Mouse (Mus musculus): ENCODE data around the gene Serf1. TPM values are rescaled to one million over a fixed set of nuclear protein-coding genes. Genes with fewer than 3 reads are reported as not detected.
A peak's percentile ranks its signal among the peaks of the same experiment; 100 is the strongest.
"Not testable (repeated sequence)": the region's sequence is repeated elsewhere in the genome, so short reads cannot be mapped to it uniquely, and the experiment has no call there.

Gene Serf1
- polyA plus RNA-seq, 1 experiment: 2.8 TPM

GRCm38 (mm10) chr13:100124423-100125257 is 16.8 kb downstream of the Serf1 start, which contains the start of gene Smn1:
Gene Smn1, plus strand, starts transcription at chr13:100124852.
- TF ChIP-seq POLR2A (IDR thresholded peaks at IDR 0.05; ENCODE audit: borderline replicate concordance, extremely low read depth, low read depth, low read length): peak; percentile 89; the same call in 1 of the 2 replicates
- no peak for TF ChIP-seq CTCF (IDR thresholded peaks at IDR 0.05; ENCODE audit: insufficient read depth, low read length)
- H3K4me1 ChIP-seq (ENCODE audit: control insufficient read depth, insufficient read depth, low read length): peaks cover 5% of the 10 kb centered on the region
- peak; percentile 94 for DNase-seq
- peak within 1 kb of the TSS; percentile 93 for H3K4me3 ChIP-seq (replicated peaks; ENCODE audit: extremely low read depth, low read depth, low read length)
- WGBS: 4% methylated on average over 42 of the region's 42 CpGs

- Histone ChIP-seq H3K4me1 (ENCODE audit: control insufficient read depth, insufficient read depth, low read length) (peaks cover 5% of the 10 kb centered on the region), H3K4me3 (replicated peaks; ENCODE audit: extremely low read depth, low read depth, low read length) (peak overlapping the region; percentile 93)
- WGBS: 3% methylated on average over 10 of the region's 10 CpGs
- TF ChIP-seq CTCF (IDR thresholded peaks at IDR 0.05; ENCODE audit: insufficient read depth, low read length) (no peak), POLR2A (IDR thresholded peaks at IDR 0.05; ENCODE audit: borderline replicate concordance, extremely low read depth, low read depth, low read length) (no peak)
- no peak for DNase-seq
Observed at GRCm38 (mm10) chr13:100125258-100125643, 17.4 kb downstream of the Serf1 start.

- Histone ChIP-seq H3K4me1 (ENCODE audit: control insufficient read depth, insufficient read depth, low read length) (0 out of 2 replicates have a peak, but pooled peaks cover 2% of the 10 kb centered on the region), H3K4me3 (replicated peaks; ENCODE audit: extremely low read depth, low read depth, low read length) (no peak overlapping the region)
- 60% methylated on average over 8 of the region's 8 CpGs for WGBS
- DNase-seq: no peak
- TF ChIP-seq POLR2A (IDR thresholded peaks at IDR 0.05; ENCODE audit: borderline replicate concordance, extremely low read depth, low read depth, low read length) (no peak), CTCF (IDR thresholded peaks at IDR 0.05; ENCODE audit: insufficient read depth, low read length) (no peak)
Observed at GRCm38 (mm10) chr13:100141646-100142314, 34.0 kb downstream of the Serf1 start.

- DNase-seq: no peak
Observed at GRCm38 (mm10) chr13:100152659-100153058, 44.8 kb downstream of the Serf1 start.

GRCm38 (mm10) chr13:100156624-100157023 is 48.8 kb downstream of the Serf1 start:
- TF ChIP-seq CTCF (IDR thresholded peaks at IDR 0.05; ENCODE audit: insufficient read depth, low read length): no peak
- no peak for TF ChIP-seq POLR2A (IDR thresholded peaks at IDR 0.05; ENCODE audit: borderline replicate concordance, extremely low read depth, low read depth, low read length)
- no peak for DNase-seq
- H3K4me1 ChIP-seq (ENCODE audit: control insufficient read depth, insufficient read depth, low read length): no peaks in the 10 kb centered on the region
- no peak overlapping the region for H3K4me3 ChIP-seq (replicated peaks; ENCODE audit: extremely low read depth, low read depth, low read length)
- WGBS: 83% methylated on average over 3 of the region's 3 CpGs

More at GRCm38 (mm10) chr13:100152659-100153058, 44.8 kb downstream of the Serf1 start:
- H3K4me3 ChIP-seq (replicated peaks; ENCODE audit: extremely low read depth, low read depth, low read length): no peak overlapping the region
- TF ChIP-seq CTCF (IDR thresholded peaks at IDR 0.05; ENCODE audit: insufficient read depth, low read length) (no peak), POLR2A (IDR thresholded peaks at IDR 0.05; ENCODE audit: borderline replicate concordance, extremely low read depth, low read depth, low read length) (no peak)
- no peaks in the 10 kb centered on the region for H3K4me1 ChIP-seq (ENCODE audit: control insufficient read depth, insufficient read depth, low read length)
- 31% methylated on average over 1 of the region's 1 CpGs for WGBS

GRCm38 (mm10) chr13:100161171-100161870 is 53.5 kb downstream of the Serf1 start:
- not testable (repeated sequence) for H3K4me1 ChIP-seq (ENCODE audit: control insufficient read depth, insufficient read depth, low read length); DNase-seq; H3K4me3 ChIP-seq (replicated peaks; ENCODE audit: extremely low read depth, low read depth, low read length)
- 81% methylated on average over 11 of the region's 11 CpGs for WGBS

- not testable (repeated sequence) for DNase-seq; H3K4me1 ChIP-seq (ENCODE audit: control insufficient read depth, insufficient read depth, low read length); H3K4me3 ChIP-seq (replicated peaks; ENCODE audit: extremely low read depth, low read depth, low read length)
Observed at GRCm38 (mm10) chr13:100162467-100162866, 54.7 kb downstream of the Serf1 start.

Other genes with a start within 250 kb of the Serf1 start
- gene Cartpt, start 206.9 kb upstream of the Serf1 start, polyA plus RNA-seq (2012; rRNA removed): 0.21 TPM in 1 of 2 replicates, not detected in the other
- 17.7 and 19.0 TPM in 2 replicates for gene Mccc2, start 92.4 kb upstream of the Serf1 start, polyA plus RNA-seq (2012; rRNA removed)
- gene Bdp1, start 3.9 kb upstream of the Serf1 start, polyA plus RNA-seq (2012; rRNA removed): 2.1 and 2.9 TPM in 2 replicates
- 12.1 and 12.7 TPM in 2 replicates for gene Smn1, start 16.8 kb downstream of the Serf1 start, polyA plus RNA-seq (2012; rRNA removed)
- 1.9 and 2.3 TPM in 2 replicates for gene Naip2, start 94.1 kb downstream of the Serf1 start, polyA plus RNA-seq (2012; rRNA removed)
- 2.1 and 2.3 TPM in 2 replicates for gene Naip5, start 138.3 kb downstream of the Serf1 start, polyA plus RNA-seq (2012; rRNA removed)
- 1.7 and 2.7 TPM in 2 replicates for gene Naip6, start 209.7 kb downstream of the Serf1 start, polyA plus RNA-seq (2012; rRNA removed)

Data from lung, adult 2 months (tissue).